Mouse (Mus musculus) MN1 (cell line): ENCODE data around the gene Abl1.

Source experiments
- DNase-seq: peaks from one replicate; pipeline ENCODE4 v3.0.0-alpha.2; 2016; ENCODE audit warnings: low spot score

The Abl1 gene

DNA sequence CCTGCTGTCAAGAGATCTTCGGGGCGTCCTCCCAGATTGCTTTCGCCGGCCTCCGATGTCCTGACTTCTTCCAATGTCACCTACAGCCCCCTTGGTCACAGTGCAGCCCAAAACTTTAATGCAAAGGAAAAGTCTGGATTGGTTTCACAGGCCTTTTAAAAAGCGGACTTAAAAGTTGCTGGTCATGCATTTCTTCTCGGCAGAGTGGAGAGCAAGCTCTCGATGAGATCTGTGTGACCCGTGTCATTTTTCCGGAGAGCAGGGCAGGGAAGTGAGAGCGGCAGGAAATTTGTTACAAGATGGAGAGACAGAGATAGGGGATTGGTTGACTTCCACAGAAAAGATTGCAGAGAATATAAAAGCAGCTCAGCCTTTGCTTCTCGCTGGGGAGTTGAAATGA lies 869 bp downstream of the Abl1 start:
- peak; percentile 25 for DNase-seq

DNA sequence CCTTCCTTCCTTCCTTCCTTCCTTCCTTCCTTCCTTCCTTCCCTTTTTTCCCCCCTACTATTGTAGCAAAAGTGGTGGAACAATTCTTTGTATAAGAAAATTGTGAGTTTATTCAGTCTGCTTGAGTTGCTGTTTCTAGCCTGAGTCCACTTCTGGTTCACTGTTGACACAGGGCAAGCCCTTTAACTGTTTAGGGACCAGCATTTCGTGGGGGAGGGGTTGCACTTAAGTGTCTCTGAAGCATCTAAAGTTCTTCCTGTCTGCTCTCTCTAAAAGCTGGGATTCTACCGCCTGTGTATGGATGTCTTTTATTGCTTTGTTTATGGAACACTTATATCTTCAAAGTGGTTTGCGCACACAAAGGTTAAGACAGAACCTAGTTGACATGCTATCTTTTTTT lies 1.9 kb downstream of the Abl1 start:
- DNase-seq = no peak

GRCm38 (mm10) chr2:31698209-31698608 lies 10.0 kb downstream of the Abl1 start:
- no peak for DNase-seq

GRCm38 (mm10) chr2:31700545-31701446 lies 12.6 kb downstream of the Abl1 start:
- no peak for DNase-seq

- no peak for DNase-seq
Observed at GRCm38 (mm10) chr2:31703226-31703625, 15.1 kb downstream of the Abl1 start.

- no peak for DNase-seq
Observed at GRCm38 (mm10) chr2:31705914-31706313, 17.7 kb downstream of the Abl1 start.

DNA sequence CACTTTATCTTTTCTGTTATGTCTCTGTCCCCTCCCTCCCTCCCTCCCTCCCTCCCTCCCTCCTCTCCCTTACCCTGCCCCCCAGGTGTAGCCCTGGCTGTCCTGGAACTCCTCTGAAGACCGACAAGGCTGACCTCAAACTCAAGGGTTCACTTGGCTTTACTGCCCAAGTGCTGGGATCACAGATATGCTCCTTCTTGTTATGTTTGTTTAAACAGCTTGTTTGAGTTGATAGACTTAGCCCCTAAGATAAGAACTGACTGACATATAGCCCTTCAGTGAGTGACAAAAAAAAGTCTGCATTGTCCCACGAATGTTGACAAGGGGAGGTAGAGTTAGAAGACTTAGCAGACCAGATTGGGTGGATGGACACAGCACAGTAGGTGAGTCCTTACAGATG lies 18.4 kb downstream of the Abl1 start:
- DNase-seq = no peak

DNA sequence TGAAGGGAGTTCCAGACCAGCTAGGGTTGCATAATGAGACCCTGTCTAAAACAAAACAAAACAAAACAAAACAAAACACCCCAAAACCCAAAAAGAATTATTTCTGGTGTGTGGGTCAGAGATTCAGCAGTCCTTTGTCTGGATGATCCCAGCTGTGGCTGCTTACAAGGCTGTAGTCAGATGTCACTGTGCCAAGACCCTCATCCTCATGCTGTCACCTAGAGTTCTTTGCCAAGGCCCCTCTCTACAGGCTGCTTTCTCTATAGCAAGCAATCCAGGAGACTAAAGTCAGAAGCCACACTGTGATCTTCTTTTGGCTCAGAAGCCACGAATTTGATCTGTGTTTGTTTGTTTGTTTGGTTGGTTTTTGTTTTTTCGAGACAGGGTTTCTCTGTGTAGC lies 24.5 kb downstream of the Abl1 start:
- DNase-seq = no peak

GRCm38 (mm10) chr2:31713813-31714212 lies 25.6 kb downstream of the Abl1 start:
- DNase-seq = no peak

GRCm38 (mm10) chr2:31714780-31715179 lies 26.6 kb downstream of the Abl1 start:
- DNase-seq = no peak

DNA sequence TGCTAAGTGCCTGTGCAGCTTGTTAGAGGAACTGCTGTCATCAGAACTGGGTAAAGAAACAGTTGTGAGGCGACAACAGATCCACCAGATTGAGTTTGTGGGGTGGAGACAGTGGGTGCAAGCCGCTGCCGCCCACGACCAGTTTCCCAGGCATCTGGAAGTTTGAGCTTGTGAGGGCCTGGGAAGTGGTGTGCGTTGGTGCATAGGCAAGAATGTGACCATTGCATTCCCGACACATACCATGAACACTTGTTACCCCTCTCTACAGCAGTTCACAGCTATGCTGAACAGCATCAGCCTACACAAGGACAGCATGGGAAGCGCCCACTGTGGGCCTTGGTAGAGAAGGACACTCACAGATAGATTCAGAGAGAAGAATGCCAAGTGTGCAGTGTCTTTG lies 27.8 kb downstream of the Abl1 start:
- no peak for DNase-seq

DNA sequence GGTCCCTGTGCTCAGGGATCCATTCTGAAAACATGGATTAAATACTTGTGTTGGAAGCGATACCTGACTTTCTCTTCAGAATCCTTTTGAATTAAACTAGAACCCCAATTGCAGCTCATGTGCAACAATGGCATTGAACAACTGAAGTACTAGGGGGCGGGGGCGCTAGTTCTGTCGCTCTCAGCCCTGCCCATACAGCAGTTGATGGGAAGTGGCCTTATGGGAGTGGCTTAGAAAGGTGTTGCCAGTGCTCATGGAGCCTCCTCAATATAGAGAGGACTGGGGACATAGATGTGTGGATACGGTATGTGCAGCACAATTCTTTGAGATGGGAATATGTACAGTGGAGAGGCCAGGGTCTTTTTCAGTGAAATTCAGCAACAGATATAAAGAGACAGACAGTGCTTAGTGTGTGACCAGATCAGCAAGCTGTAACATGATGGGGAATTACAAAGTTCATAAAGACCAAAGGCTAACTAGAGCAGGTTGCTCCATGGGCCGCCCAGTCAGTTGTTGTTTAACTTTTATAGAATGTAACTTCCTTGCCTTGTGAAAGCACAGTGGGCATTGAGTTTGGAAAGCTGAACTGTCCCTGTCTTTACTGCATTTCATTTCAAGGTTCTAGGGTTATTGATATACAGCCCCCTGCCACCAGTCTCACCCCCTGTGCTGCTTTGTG lies 31.2 kb downstream of the Abl1 start:
- no peak for DNase-seq

DNA sequence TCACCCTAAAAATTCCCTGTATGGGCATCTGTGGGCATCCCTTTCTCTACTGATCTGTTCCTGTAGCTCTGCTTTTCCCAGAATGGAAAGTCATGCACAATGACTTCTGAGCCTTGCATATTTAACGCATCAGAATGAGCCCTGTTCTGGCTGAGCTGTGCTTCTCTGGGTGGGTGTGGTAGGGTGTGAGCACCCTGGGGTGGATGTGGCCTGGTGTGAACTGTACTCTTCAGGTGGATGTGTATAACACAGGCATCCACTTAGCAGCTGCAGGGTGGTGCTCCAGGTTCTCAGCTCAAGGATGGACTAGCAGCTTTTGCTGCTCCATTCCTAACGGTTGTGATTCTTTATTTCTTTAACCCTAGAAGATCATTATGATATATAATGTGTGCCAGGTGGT lies 31.8 kb downstream of the Abl1 start:
- DNase-seq = no peak

DNA sequence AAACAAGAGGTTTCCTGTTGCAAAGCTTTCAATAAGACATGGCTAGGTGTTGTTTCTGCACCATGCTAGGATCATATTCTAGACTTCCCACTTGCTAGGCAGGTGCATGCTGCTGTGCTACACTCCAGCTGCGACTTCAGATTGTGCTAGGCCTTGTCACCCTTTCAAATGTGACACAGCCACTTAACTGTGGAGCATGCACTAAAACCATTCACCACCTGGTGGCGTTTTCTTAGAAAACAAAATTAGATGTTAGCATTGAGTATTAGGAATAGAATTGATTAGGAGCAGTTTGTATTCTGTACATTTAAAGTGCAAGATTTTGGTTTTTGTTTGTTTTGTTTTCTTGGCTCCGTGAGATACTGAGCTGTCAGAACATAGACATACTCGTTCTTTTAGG lies 32.6 kb downstream of the Abl1 start:
- no peak for DNase-seq

- no peak for DNase-seq
Observed at GRCm38 (mm10) chr2:31724730-31725490, 36.7 kb downstream of the Abl1 start.

- DNase-seq = no peak
Observed at GRCm38 (mm10) chr2:31727576-31728277, 39.6 kb downstream of the Abl1 start.

- DNase-seq = no peak
Observed at GRCm38 (mm10) chr2:31730640-31731039, 42.5 kb downstream of the Abl1 start.

- DNase-seq = no peak
Observed at GRCm38 (mm10) chr2:31732497-31732896, 44.3 kb downstream of the Abl1 start.

DNA sequence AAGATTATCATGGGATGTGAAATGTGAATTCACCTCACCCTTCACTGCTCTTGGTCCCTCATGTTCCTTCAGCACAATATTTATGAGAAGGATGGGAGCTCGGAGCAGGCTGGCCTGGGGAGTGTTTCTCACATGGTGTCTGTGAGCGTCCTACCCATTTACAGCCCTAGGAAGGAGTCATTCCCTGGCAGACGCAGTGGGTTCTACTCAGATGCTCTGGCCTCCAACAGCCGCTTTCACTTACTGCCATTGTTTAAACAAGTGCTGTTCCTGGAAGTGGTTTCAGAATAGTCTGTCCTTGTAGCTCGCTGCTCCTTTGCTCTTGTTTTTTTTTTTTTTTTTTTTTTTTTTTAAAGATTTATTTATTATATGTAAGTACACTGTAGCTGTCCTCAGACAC lies 45.4 kb downstream of the Abl1 start:
- DNase-seq = no peak

GRCm38 (mm10) chr2:31739041-31739440 lies 50.9 kb downstream of the Abl1 start:
- no peak for DNase-seq

- DNase-seq = no peak
Observed at GRCm38 (mm10) chr2:31741728-31742127, 53.6 kb downstream of the Abl1 start.

GRCm38 (mm10) chr2:31742134-31742533 lies 54.0 kb downstream of the Abl1 start:
- DNase-seq = peak; percentile 50
